Mouse (Mus musculus) CH12.LX (cell line): ENCODE results near the gene Meis3.

ENCODE experiments used
- CHD2 ChIP-seq: IDR thresholded peaks from 2 replicates; pipeline ENCODE4 v1.6.1; 2011; ENCODE audit warnings: low read length, improper control_type of control experiment
- CTCF ChIP-seq, 2 experiments: IDR thresholded peaks in 1 of 2; conservative IDR thresholded peaks in 1 of 2; 2 replicates each; pipeline ENCODE4 v1.5.1; 2011 to 2012; ENCODE audit warnings: low read depth in 2 of 2, low read length in 2 of 2, improper control_type of control experiment in 1 of 2, inconsistent platforms in 1 of 2, mild to moderate bottlenecking in 1 of 2, moderate library complexity in 1 of 2
- E2F4 ChIP-seq: IDR thresholded peaks from 2 replicates; pipeline ENCODE4 v1.6.1; 2011; ENCODE audit warnings: low read depth, low read length, improper control_type of control experiment; ENCODE audit not compliant: insufficient replicate concordance
- EP300 ChIP-seq: IDR thresholded peaks from 2 replicates; pipeline ENCODE4 v1.6.1; 2011; ENCODE audit warnings: low read length, improper control_type of control experiment
- HCFC1 ChIP-seq: IDR thresholded peaks from 2 replicates; pipeline ENCODE4 v1.6.1; 2012; ENCODE audit warnings: low read depth, mild to moderate bottlenecking, inconsistent platforms, low read length, improper control_type of control experiment
- JUN ChIP-seq: IDR thresholded peaks from 2 replicates; pipeline ENCODE4 v1.6.1; 2011; ENCODE audit warnings: low read depth, mild to moderate bottlenecking, low read length, improper control_type of control experiment, moderate library complexity; ENCODE audit not compliant: insufficient read depth
- JUND ChIP-seq: conservative IDR thresholded peaks from 2 replicates; pipeline ENCODE4 v1.6.1; 2011; ENCODE audit warnings: low read depth, low read length, improper control_type of control experiment
- KAT2A ChIP-seq: IDR thresholded peaks from 2 replicates; pipeline ENCODE4 v1.6.1; 2012; ENCODE audit warnings: low read length, improper control_type of control experiment, inconsistent platforms; ENCODE audit not compliant: insufficient replicate concordance
- MAZ ChIP-seq: IDR thresholded peaks from 2 replicates; pipeline ENCODE4 v1.6.1; 2012; ENCODE audit warnings: low read depth, mild to moderate bottlenecking, inconsistent platforms, low read length, improper control_type of control experiment, moderate library complexity
- MEF2A ChIP-seq: IDR thresholded peaks from 2 replicates; pipeline ENCODE4 v1.6.1; 2014; ENCODE audit warnings: low read depth, mild to moderate bottlenecking, inconsistent platforms, low read length, improper control_type of control experiment, borderline replicate concordance
- MXI1 ChIP-seq: IDR thresholded peaks from 2 replicates; pipeline ENCODE4 v1.6.1; 2011; ENCODE audit warnings: mild to moderate bottlenecking, low read depth, low read length, improper control_type of control experiment
- SIN3A ChIP-seq: IDR thresholded peaks from 2 replicates; pipeline ENCODE4 v1.6.1; 2012; ENCODE audit warnings: low read length, improper control_type of control experiment, inconsistent platforms
- ZMIZ1 ChIP-seq: IDR thresholded peaks from 2 replicates; pipeline ENCODE4 v1.6.1; 2012; ENCODE audit warnings: low read depth, mild to moderate bottlenecking, inconsistent platforms, low read length, improper control_type of control experiment

DNA sequence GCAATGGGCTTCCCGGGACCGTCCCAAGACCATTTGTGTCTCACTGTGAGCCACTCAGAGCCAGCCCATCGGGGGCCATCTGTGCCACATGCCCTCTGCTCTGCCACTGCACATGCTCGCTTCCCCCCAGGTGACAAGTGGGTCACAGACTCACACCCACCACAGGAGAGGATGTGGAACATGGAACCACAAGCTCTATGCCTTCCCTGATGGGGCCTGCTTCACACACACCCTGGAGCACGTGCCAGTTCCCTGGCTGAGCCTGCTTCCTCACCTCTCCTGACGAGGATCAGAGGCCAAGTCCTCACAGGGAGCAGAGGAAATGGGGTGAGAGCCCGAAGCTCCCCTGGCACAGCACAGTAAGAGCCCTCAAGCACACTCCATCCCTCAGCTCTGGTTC is 32.2 kb downstream of the Meis3 start:
- TF ChIP-seq HCFC1, result no peak
- TF ChIP-seq EP300, result no peak
- TF ChIP-seq JUN, result no peak
- TF ChIP-seq MEF2A, result no peak
- TF ChIP-seq CTCF (conservative IDR thresholded peaks at IDR 0.05 in 1 of 2, IDR thresholded peaks at IDR 0.05 in 1 of 2; ENCODE audit: low read depth in 2 of 2, low read length in 2 of 2), result no peak
- no peak for TF ChIP-seq MAZ
- no peak for TF ChIP-seq CHD2
- no peak for TF ChIP-seq JUND
- no peak for TF ChIP-seq ZMIZ1
- no peak for TF ChIP-seq SIN3A
- no peak for TF ChIP-seq KAT2A
- no peak for TF ChIP-seq E2F4
- no peak for TF ChIP-seq MXI1
